Mouse (Mus musculus) heart, postnatal 0 days (tissue): ENCODE results near the gene Dlg2. TPM values are rescaled to one million over a fixed set of nuclear protein-coding genes. Genes with fewer than 3 reads are reported as not detected.

Source experiments
- ATAC-seq: fragments of 200-750 bp; cut with Nextera tagmentation; 2 replicates; pipeline ENCODE4 v1.8.0; 2017; ENCODE audit warnings: low read depth, moderate number of reproducible peaks, moderate library complexity; ENCODE audit not compliant: insufficient read depth
- DNase-seq: peaks from one replicate; pipeline ENCODE4 v3.0.0-alpha.2; 2016; ENCODE audit warnings: low spot score
- H3K27ac ChIP-seq: fragments of 300-500 bp; sonication (generic); 2 replicates; pipeline ENCODE4 v1.5.1; 2014; ENCODE audit warnings: low read depth, mild to moderate bottlenecking
- H3K27me3 ChIP-seq: fragments of 300-500 bp; sonication (generic); 2 replicates; pipeline ENCODE4 v1.6.1; 2014; ENCODE audit warnings: low read length, mixed read lengths; ENCODE audit not compliant: control insufficient read depth, insufficient read depth
- H3K36me3 ChIP-seq: fragments of 300-500 bp; sonication (generic); replicated peaks from 2 replicates; pipeline ENCODE4 v1.6.1; 2014; ENCODE audit warnings: low read length, mixed read lengths; ENCODE audit not compliant: control insufficient read depth, insufficient read depth
- H3K4me1 ChIP-seq: fragments of 300-500 bp; sonication (generic); 2 replicates; pipeline ENCODE4 v1.6.1; 2014; ENCODE audit warnings: antibody characterized with exemption; ENCODE audit not compliant: control insufficient read depth, insufficient read depth
- H3K4me2 ChIP-seq: fragments of 300-500 bp; sonication (generic); 2 replicates; pipeline ENCODE4 v1.6.1; 2014; ENCODE audit warnings: low read depth, mild to moderate bottlenecking, low read length, moderate library complexity
- H3K4me3 ChIP-seq: fragments of 300-500 bp; sonication (generic); 2 replicates; pipeline ENCODE4 v1.5.1; 2014; ENCODE audit warnings: low read depth, low read length
- H3K9ac ChIP-seq: fragments of 300-500 bp; sonication (generic); replicated peaks from 2 replicates; pipeline ENCODE4 v1.6.1; 2014; ENCODE audit warnings: low read depth, low read length, mixed read lengths
- H3K9me3 ChIP-seq: fragments of 300-500 bp; sonication (generic); replicated peaks from 2 replicates; pipeline ENCODE4 v1.6.1; 2016; ENCODE audit warnings: low read length; ENCODE audit not compliant: control insufficient read depth
- CTCF ChIP-seq: IDR thresholded peaks from 2 replicates; pipeline ENCODE4 v1.5.1; 2016; ENCODE audit warnings: antibody characterized with exemption, control low read depth, low read depth
- EP300 ChIP-seq: IDR thresholded peaks from 2 replicates; pipeline ENCODE4 v1.6.1; 2016; ENCODE audit warnings: antibody characterized with exemption, low read depth
- WGBS: fragments of 180-500 bp; shearing (Covaris S2); extraction: QIAGEN DNeasy Blood & Tissue Kit; methylation state at CpG from one replicate; pipeline ENCODE4 v1.1.7; 2014; 5-methylcytosine and 5-hydroxymethylcytosine counted together
- polyA plus RNA-seq: library from polyadenylated mRNA; unstranded; fragments of >200 nt; fragmentation: Nextera tagmentation; extraction: Ambion mirVana; gene quantifications from 2 replicates; pipeline ENCODE4 v1.2.1, GENCODE M21; 2015
- total RNA-seq: library from RNA; depleted of rRNA; stranded (reverse); fragments of >200 nt; gene quantifications from 2 replicates; pipeline ENCODE4 v1.2.3, GENCODE M21; 2014; ENCODE audit warnings: low replicate concordance

Gene Dlg2
- total and polyA plus RNA-seq, 2 experiments from 2014 or later, result 1.3 to 2.3 TPM

DNA sequence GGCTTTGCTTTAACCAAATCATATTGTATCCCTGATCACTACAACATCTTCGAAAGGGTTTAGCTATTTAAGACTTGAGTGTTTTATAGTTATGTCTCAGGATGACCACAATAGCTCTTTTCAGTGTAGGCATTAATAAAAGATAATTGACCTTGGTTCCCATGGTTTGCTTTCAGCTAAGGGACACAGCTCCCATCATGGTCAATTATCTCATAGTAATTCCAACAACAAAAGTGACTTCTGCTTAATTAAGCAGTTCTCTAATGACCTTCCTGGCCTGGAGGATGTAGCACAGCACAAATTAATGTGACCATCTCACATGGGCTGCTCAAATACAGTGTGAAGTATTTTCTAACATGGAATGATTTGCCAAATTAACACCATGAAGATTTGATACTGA lies 738.4 kb downstream of the Dlg2 start:
- Histone ChIP-seq H3K9me3 (no peaks in the 10 kb centered on the region), H3K36me3 (no peaks in the 10 kb centered on the region), H3K4me3 (no peak overlapping the region), H3K4me2 (no peak overlapping the region), H3K9ac (no peak overlapping the region), H3K27ac (no peak overlapping the region), H3K4me1 (no peaks in the 10 kb centered on the region), H3K27me3 (no peaks in the 10 kb centered on the region)
- DNase-seq (no peak), ATAC-seq (no peak)
- 62% methylated on average over 1 of the region's 1 CpGs for WGBS
- TF ChIP-seq CTCF, result no peak
- TF ChIP-seq EP300, result no peak

DNA sequence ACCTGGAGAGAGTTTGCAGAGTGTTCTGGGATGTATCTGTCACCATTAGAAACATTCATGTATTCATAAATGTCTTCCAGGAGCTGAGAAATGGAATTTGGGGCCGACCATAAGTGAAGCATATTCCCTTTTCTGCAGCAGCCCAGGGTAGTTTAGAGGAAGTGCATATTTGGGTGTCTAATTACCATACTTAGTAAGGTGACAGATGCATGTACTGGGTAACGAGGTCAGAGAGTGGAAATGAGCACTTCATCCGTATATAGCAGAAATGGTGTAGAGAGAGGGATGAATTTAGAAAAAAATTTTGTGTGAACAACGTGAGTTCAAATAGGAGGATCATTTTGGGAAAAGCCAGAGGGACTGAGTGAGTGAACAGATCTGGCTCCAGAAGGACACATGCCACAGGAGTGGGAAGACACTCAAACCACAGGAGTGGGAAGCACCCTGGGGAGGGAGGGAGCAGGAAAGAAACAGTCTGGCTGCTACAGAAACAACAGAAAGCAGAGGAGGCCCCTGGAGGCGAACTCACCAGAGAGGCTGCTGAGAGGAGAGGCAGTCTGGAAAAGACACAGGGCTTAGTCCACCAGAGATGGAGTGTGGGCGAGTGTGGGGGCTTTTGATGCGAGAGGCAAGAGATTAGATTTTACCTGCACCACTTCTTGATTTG lies 742.0 kb downstream of the Dlg2 start:
- Histone ChIP-seq H3K9ac (no peak overlapping the region), H3K9me3 (no peaks in the 10 kb centered on the region), H3K4me2 (no peak overlapping the region), H3K27ac (no peak overlapping the region), H3K4me3 (no peak overlapping the region), H3K36me3 (no peaks in the 10 kb centered on the region), H3K27me3 (no peaks in the 10 kb centered on the region), H3K4me1 (no peaks in the 10 kb centered on the region)
- DNase-seq (no peak), ATAC-seq (no peak)
- TF ChIP-seq EP300, result no peak
- TF ChIP-seq CTCF, result no peak
- 38% methylated on average over 7 of the region's 7 CpGs for WGBS

DNA sequence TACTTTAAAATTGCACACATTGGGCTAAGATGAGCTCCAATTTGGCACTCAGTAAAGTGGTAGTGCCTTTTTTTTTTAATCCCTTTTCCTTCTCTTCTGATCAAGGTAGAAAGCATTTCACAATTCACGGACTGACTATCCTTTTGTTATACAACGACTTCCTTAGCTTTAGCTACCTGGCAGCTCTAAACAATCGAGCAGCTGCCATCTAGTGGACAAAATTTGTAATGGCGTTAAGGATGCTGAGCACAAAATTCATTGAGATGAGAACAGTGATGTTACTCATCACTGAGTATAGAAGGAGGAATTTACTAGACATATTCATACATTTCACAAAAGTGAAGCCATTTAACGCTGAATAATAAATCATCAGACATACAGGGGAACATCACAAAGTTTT lies 750.0 kb downstream of the Dlg2 start:
- no peak overlapping the region for H3K9ac ChIP-seq
- peak; percentile 37 for DNase-seq
- H3K4me3 ChIP-seq, result no peak overlapping the region
- H3K36me3 ChIP-seq, result no peaks in the 10 kb centered on the region
- 1% methylated on average over 5 of the region's 5 CpGs for WGBS
- no peaks in the 10 kb centered on the region for H3K4me1 ChIP-seq
- no peak overlapping the region for H3K4me2 ChIP-seq
- H3K27me3 ChIP-seq, result no peaks in the 10 kb centered on the region
- no peak overlapping the region for H3K27ac ChIP-seq
- no peak for ATAC-seq
- H3K9me3 ChIP-seq, result no peaks in the 10 kb centered on the region
- TF ChIP-seq EP300, result no peak
- peak; percentile 84 for TF ChIP-seq CTCF

DNA sequence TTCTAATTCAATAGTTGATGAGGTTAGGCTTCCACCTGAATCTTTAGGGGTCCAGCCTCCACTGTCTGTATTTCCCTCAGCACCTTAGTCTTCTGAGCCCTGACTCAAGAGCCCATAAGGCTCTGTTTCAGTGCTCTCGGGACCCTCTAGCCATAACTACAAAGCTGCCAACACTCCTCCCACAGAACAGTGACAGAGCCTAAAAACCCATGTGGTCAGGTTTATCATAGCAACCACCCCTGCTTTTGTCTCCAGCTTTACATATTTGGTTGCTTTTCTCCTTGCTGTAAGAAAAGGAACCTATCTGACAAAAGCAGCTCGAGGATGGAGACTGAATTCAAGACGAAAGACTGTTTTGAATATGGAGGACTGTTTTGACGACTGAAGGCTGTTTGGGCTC lies 765.2 kb downstream of the Dlg2 start:
- H3K36me3 ChIP-seq, result no peaks in the 10 kb centered on the region
- WGBS, result 58% methylated on average over 4 of the region's 4 CpGs
- no peaks in the 10 kb centered on the region for H3K27me3 ChIP-seq
- DNase-seq (no peak), ATAC-seq (no peak)
- no peak overlapping the region for H3K4me2 ChIP-seq
- no peak overlapping the region for H3K27ac ChIP-seq
- H3K9me3 ChIP-seq, result no peaks in the 10 kb centered on the region
- H3K4me1 ChIP-seq, result no peaks in the 10 kb centered on the region
- TF ChIP-seq CTCF (no peak), EP300 (no peak)
- H3K9ac ChIP-seq, result no peak overlapping the region
- no peak overlapping the region for H3K4me3 ChIP-seq

DNA sequence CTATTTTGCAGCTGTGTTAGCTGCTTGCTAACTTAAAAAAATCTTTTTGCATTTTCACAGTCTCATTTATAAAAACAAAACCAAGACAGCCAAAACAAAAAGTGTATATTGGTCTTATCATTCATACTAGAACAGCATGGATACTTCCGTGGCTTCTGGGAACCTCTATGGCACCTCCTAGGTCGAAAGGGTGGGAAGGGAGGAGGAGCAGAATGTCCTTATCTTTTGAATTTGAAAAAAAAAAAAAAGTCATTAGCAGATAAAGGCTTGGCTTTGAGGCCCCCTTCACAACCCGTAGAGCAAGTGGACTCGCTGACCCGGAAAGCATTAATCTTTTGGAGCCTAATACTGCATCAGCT lies 785.2 kb downstream of the Dlg2 start:
- no peak for TF ChIP-seq CTCF
- no peak for TF ChIP-seq EP300
- peak overlapping the region; percentile 64; the same call in 1 of the 2 replicates for H3K4me2 ChIP-seq
- no peaks in the 10 kb centered on the region for H3K9me3 ChIP-seq
- H3K27ac ChIP-seq, result no peak overlapping the region
- DNase-seq (no peak), ATAC-seq (no peak)
- peaks cover 3% of the 10 kb centered on the region; the same call in 1 of the 2 replicates for H3K4me1 ChIP-seq
- no peak overlapping the region for H3K9ac ChIP-seq
- H3K27me3 ChIP-seq, result 0 out of 2 replicates have a peak, but pooled peaks cover 8% of the 10 kb centered on the region
- H3K4me3 ChIP-seq, result peak overlapping the region; percentile 31; the same call in 1 of the 2 replicates
- H3K36me3 ChIP-seq, result no peaks in the 10 kb centered on the region
- under 1% methylated on average over 5 of the region's 5 CpGs for WGBS
